Mouse (Mus musculus) brain, embryonic 14.5 days (tissue): ENCODE data around the gene Tmem259.

ENCODE experiments used
- CTCF ChIP-seq: fragments of 200-500 bp; IDR thresholded peaks from 2 replicates; pipeline ENCODE4 v1.5.1; 2012; ENCODE audit warnings: inconsistent platforms, mild to moderate bottlenecking, moderate library complexity, borderline replicate concordance; ENCODE audit not compliant: insufficient read depth, insufficient read length; ENCODE audit errors: extremely low read depth
- POLR2A ChIP-seq: fragments of 200-500 bp; IDR thresholded peaks from 2 replicates; pipeline ENCODE4 v1.6.1; 2012; ENCODE audit warnings: mild to moderate bottlenecking, inconsistent platforms, borderline replicate concordance; ENCODE audit not compliant: poor library complexity, insufficient read depth, insufficient read length, severe bottlenecking; ENCODE audit errors: extremely low read depth

DNA sequence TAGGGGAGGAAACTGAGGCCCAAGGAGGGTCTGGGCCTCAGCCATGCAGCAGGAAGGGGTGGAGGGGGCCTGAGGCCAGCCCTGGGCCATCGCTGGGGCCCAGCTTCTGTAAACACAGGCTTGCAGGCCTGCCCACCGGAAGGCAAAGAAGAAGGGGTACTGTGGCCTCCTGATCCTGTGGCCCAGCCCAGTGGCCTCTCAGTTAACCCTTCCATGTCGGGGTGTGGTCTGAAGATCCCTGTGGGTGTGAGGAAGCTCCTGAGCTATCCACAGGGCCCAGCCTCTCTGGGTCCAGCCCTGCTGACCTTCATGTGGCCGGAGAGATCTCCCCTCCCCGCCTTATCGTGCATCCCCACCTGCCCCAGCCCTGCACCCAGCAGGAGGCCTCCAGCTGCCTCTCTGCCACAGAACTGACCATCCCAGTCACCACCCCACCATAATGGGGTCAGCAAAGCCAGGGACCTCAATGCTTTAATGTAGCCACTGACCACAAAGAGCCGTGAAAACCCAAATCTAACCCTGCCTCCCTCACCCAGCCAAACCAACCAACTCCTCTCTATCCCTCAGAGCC is 37.3 kb downstream of the Tmem259 start:
- TF ChIP-seq POLR2A = no peak
- no peak for TF ChIP-seq CTCF
